Mouse (Mus musculus): ENCODE measurements at regions not wholly inside any gene's neighbourhood (a gene's known extent, or its start where the extent isn't known, plus 50 kb on each side); places are given as distances from the start of the nearest gene placed in this dataset.

DNA sequence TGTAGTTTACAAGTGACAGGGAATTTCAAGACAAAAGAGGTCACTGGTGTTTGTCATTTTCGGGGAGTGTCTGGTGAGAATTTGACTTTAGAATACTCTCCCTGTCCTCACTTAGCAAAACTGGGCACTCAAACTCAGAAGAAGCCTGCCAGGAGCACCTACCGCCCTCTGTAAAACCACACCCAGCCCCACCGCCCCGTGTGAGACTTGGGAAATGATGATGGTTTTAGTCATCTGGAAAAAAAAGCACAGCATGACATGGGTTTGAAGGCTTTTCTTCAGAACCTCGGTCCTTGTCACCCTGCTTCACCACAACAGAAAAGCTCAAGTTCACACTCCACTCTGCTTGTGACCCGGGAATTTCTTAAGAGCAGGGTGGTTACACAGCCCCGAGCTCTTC, 210.4 kb upstream of the Spdye4c start:
- no peaks in the 10 kb centered on the region for H3K36me3 ChIP-seq (replicated peaks)
- WGBS, result 42% methylated on average over 7 of the region's 7 CpGs
- no peak overlapping the region for H3K4me3 ChIP-seq (replicated peaks)
- no peak overlapping the region for H3K9ac ChIP-seq
- no peak overlapping the region for H3K4me2 ChIP-seq
- no peak for ATAC-seq (ENCODE audit: low FRiP score)
- H3K27me3 ChIP-seq, result peaks cover 16% of the 10 kb centered on the region
- H3K9me3 ChIP-seq, result no peaks in the 10 kb centered on the region
- no peak overlapping the region for H3K27ac ChIP-seq
- peaks cover 19% of the 10 kb centered on the region for H3K4me1 ChIP-seq

GRCm38 (mm10) chr2:128381684-128382205, 209.3 kb upstream of the Spdye4c start:
- peaks cover 16% of the 10 kb centered on the region for H3K27me3 ChIP-seq
- no peak overlapping the region for H3K4me3 ChIP-seq (replicated peaks)
- no peak for ATAC-seq (ENCODE audit: low FRiP score)
- 75% methylated on average over 5 of the region's 5 CpGs for WGBS
- H3K9me3 ChIP-seq, result no peaks in the 10 kb centered on the region
- H3K36me3 ChIP-seq (replicated peaks), result no peaks in the 10 kb centered on the region
- no peak overlapping the region for H3K27ac ChIP-seq
- peaks cover 19% of the 10 kb centered on the region for H3K4me1 ChIP-seq
- no peak overlapping the region for H3K4me2 ChIP-seq
- no peak overlapping the region for H3K9ac ChIP-seq

DNA sequence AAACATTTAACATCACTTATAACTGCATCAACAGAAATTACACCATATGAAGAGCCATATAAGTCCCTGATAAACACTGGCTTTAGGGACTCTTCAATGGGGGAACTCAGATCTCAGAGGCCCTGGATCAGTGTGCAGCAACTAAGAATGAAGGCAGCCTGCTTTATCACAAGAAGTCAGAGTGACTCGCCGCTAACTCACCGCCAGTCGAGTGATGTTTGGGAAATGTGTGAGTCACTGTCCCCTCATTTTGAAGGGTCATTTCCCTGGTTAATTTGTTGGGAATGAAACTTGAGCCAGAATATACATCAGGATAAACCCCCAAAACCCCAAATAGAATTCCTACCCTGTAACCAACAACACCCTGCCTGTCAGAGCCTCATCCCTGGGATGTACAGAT, 208.5 kb upstream of the Spdye4c start:
- no peak for ATAC-seq (ENCODE audit: low FRiP score)
- H3K9me3 ChIP-seq, result no peaks in the 10 kb centered on the region
- peaks cover 19% of the 10 kb centered on the region for H3K4me1 ChIP-seq
- no peak overlapping the region for H3K4me3 ChIP-seq (replicated peaks)
- H3K9ac ChIP-seq, result no peak overlapping the region
- H3K27me3 ChIP-seq, result peaks cover 16% of the 10 kb centered on the region
- no peak overlapping the region for H3K27ac ChIP-seq
- H3K4me2 ChIP-seq, result no peak overlapping the region
- H3K36me3 ChIP-seq (replicated peaks), result no peaks in the 10 kb centered on the region
- WGBS, result 85% methylated on average over 4 of the region's 4 CpGs

- no peaks in the 10 kb centered on the region for H3K36me3 ChIP-seq (replicated peaks)
- no peak overlapping the region for H3K27ac ChIP-seq
- no peak overlapping the region for H3K9ac ChIP-seq
- peaks cover 20% of the 10 kb centered on the region for H3K27me3 ChIP-seq
- no peaks in the 10 kb centered on the region for H3K9me3 ChIP-seq
- H3K4me1 ChIP-seq, result peaks cover 25% of the 10 kb centered on the region
- no peak overlapping the region for H3K4me2 ChIP-seq
- ATAC-seq (ENCODE audit: low FRiP score), result no peak
- no peak overlapping the region for H3K4me3 ChIP-seq (replicated peaks)
- WGBS, result 87% methylated on average over 10 of the region's 10 CpGs
Measured at GRCm38 (mm10) chr2:128384612-128385011, 206.4 kb upstream of the Spdye4c start.

DNA sequence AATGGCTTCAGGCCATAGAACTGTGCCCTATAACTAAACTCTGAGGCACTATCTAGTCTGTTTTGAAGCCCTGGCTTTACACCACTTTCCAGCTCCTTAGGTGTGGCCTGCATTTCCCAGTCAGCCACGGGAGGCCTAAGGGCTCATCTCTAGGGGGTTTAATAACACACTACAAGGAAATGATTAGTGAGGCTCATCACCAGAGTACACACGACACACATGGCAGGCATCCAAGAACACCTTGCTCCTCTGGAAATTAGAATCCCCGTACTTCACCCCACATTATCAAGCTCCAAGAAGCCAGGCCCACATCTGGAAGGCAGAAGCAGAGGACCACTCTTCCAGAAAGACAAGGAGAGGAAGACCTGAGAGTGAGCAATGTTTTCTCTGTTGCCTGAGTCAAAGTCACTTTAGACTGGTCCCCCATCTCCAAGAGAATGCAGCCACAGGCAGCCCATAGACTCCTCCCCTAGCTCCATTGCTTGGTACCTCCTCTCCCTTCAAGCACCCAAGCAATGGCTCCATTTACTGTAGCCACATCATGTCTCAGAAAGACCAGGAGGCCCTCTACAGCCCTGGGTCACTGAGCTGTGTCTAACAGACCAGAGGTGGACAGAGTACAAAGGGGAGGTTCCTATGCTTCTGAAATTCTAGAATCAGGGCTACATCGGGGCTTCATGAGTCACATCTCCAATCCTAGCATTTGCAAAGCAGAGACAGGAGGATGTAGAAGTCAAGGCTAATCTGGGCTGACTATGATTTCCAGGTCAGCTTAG, 204.0 kb upstream of the Spdye4c start:
- Histone ChIP-seq H3K4me1 (peaks cover 20% of the 10 kb centered on the region), H3K4me2 (no peak overlapping the region), H3K4me3 (replicated peaks) (no peak overlapping the region), H3K9me3 (no peaks in the 10 kb centered on the region), H3K9ac (no peak overlapping the region), H3K36me3 (replicated peaks) (no peaks in the 10 kb centered on the region), H3K27ac (no peak overlapping the region), H3K27me3 (peaks cover 18% of the 10 kb centered on the region)
- 76% methylated on average over 4 of the region's 4 CpGs for WGBS
- no peak for ATAC-seq (ENCODE audit: low FRiP score)

GRCm38 (mm10) chr2:128387851-128388471, 203.0 kb upstream of the Spdye4c start:
- H3K27ac ChIP-seq, result no peak overlapping the region
- WGBS, result 84% methylated on average over 8 of the region's 8 CpGs
- no peak overlapping the region for H3K4me2 ChIP-seq
- peaks cover 26% of the 10 kb centered on the region for H3K4me1 ChIP-seq
- no peaks in the 10 kb centered on the region for H3K36me3 ChIP-seq (replicated peaks)
- peaks cover 19% of the 10 kb centered on the region; the same call in 1 of the 2 replicates for H3K27me3 ChIP-seq
- no peaks in the 10 kb centered on the region for H3K9me3 ChIP-seq
- no peak overlapping the region for H3K9ac ChIP-seq
- no peak overlapping the region for H3K4me3 ChIP-seq (replicated peaks)
- no peak for ATAC-seq (ENCODE audit: low FRiP score)

GRCm38 (mm10) chr2:128388883-128389470, 202.0 kb upstream of the Spdye4c start:
- H3K27ac ChIP-seq, result no peak overlapping the region
- no peaks in the 10 kb centered on the region for H3K36me3 ChIP-seq (replicated peaks)
- peaks cover 29% of the 10 kb centered on the region for H3K4me1 ChIP-seq
- no peak for ATAC-seq (ENCODE audit: low FRiP score)
- no peak overlapping the region for H3K4me2 ChIP-seq
- H3K27me3 ChIP-seq, result peaks cover 27% of the 10 kb centered on the region; the same call in 1 of the 2 replicates
- H3K9ac ChIP-seq, result no peak overlapping the region
- 19% methylated on average over 7 of the region's 7 CpGs for WGBS
- H3K4me3 ChIP-seq (replicated peaks), result no peak overlapping the region
- no peaks in the 10 kb centered on the region for H3K9me3 ChIP-seq

DNA sequence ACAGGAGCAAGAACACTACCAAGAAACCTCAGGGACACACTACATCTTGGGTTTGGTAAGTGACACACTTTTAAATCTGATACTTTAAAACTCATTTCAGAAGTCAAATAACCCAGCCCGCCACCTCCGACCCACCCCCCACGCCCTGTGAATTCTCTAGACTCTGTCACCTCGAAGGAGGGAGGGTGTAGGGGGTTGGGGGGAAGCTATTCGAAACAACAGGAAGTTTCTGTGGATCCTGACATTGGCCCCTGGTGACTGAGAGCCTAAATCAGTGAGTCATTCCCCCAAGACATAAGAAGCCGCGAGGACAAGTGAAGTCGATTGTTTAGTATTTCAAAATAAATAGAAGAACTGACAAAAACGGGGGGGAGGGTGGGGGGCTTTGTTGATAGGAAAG, 198.7 kb upstream of the Spdye4c start:
- peaks cover 25% of the 10 kb centered on the region for H3K4me1 ChIP-seq
- H3K4me3 ChIP-seq (replicated peaks), result no peak overlapping the region
- H3K4me2 ChIP-seq, result peak overlapping the region; percentile 16; the same call in 1 of the 2 replicates
- H3K9ac ChIP-seq, result no peak overlapping the region
- 10% methylated on average over 9 of the region's 9 CpGs for WGBS
- ATAC-seq (ENCODE audit: low FRiP score), result no peak
- no peak overlapping the region for H3K27ac ChIP-seq
- H3K9me3 ChIP-seq, result no peaks in the 10 kb centered on the region
- H3K27me3 ChIP-seq, result peaks cover 41% of the 10 kb centered on the region
- H3K36me3 ChIP-seq (replicated peaks), result no peaks in the 10 kb centered on the region

DNA sequence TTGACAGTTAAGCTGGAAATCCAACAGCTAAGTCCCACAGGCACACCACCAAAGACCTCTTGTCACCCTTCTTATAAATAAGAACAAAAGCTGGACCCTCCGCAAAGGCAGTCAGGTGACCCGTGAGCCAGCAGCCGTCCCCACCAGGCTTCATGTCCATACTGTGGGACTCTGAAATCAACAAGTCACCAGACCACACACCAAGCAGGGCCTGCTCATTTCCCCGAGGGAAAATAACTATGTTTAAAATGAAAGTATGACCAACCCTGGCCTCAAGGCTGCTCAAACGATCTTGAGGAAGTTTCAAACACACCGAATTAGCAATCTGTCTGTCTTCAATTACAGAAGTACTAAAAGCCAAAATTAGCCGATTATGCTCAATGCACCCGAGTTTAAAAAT, 197.6 kb upstream of the Spdye4c start:
- H3K27me3 ChIP-seq, result peaks cover 41% of the 10 kb centered on the region
- H3K4me2 ChIP-seq, result no peak overlapping the region
- no peaks in the 10 kb centered on the region for H3K9me3 ChIP-seq
- H3K27ac ChIP-seq, result no peak overlapping the region
- H3K36me3 ChIP-seq (replicated peaks), result no peaks in the 10 kb centered on the region
- H3K4me3 ChIP-seq (replicated peaks), result no peak overlapping the region
- no peak for ATAC-seq (ENCODE audit: low FRiP score)
- H3K4me1 ChIP-seq, result peaks cover 25% of the 10 kb centered on the region
- no peak overlapping the region for H3K9ac ChIP-seq
- 26% methylated on average over 8 of the region's 8 CpGs for WGBS

GRCm38 (mm10) chr2:128393921-128394320, 197.1 kb upstream of the Spdye4c start:
- Histone ChIP-seq H3K4me2 (no peak overlapping the region), H3K9ac (no peak overlapping the region), H3K36me3 (replicated peaks) (no peaks in the 10 kb centered on the region), H3K4me3 (replicated peaks) (no peak overlapping the region), H3K27ac (no peak overlapping the region), H3K4me1 (peaks cover 21% of the 10 kb centered on the region), H3K27me3 (peaks cover 39% of the 10 kb centered on the region), H3K9me3 (no peaks in the 10 kb centered on the region)
- WGBS, result 78% methylated on average over 5 of the region's 5 CpGs
- ATAC-seq (ENCODE audit: low FRiP score), result no peak

DNA sequence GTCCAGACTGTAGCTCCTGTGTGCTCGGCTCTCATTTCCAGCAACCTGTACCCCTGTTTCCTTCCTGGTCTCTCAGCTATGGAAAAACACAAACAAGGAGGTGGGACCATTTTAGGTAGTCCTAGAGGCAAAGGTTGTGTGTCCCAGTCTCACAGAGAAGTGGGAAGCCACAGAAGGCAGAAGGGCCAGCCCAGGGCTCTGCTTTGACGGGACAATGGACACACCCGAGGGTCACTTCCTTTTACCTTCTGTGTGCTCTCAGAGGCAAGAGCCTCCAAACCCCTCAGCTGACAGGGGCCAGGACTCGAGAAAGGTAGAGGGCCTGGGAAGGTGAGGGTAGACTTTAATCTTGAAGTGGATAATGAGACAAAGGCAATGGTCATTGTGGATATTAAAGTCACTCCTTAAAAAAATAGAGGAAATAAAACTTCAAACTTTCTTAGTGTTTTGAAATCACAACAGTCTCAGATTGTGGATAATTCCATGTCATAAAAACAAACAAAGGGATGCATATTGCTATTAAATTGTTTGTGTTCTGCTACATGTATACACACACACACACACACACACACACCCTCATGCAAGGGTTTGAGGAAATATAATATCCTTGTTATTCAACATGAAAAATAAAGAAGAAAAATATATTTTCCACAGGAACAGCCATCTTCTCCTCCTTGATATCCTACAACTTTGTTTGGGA, 195.6 kb upstream of the Spdye4c start:
- Histone ChIP-seq H3K4me3 (replicated peaks) (no peak overlapping the region), H3K27me3 (peaks cover 27% of the 10 kb centered on the region), H3K36me3 (replicated peaks) (no peaks in the 10 kb centered on the region), H3K9me3 (no peaks in the 10 kb centered on the region), H3K27ac (no peak overlapping the region), H3K4me2 (no peak overlapping the region), H3K4me1 (peaks cover 15% of the 10 kb centered on the region), H3K9ac (no peak overlapping the region)
- 45% methylated on average over 4 of the region's 4 CpGs for WGBS
- no peak for ATAC-seq (ENCODE audit: low FRiP score)

DNA sequence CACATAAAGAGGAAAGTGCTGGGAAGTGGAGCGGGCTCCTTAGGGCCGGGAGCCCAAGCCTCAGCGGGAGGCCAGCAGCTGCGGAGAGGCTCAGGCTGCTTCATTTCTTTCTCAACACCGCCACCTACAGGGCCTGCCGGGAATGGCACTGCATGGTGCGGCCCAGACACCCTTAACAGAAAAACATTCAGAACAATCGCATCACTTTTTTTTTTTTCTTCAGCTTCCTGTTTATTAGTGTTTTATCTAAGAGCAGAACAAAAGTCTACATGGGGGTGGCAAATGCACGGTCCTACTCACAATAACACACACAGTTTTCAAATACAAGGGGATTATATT, 195.0 kb upstream of the Spdye4c start:
- WGBS, result 5% methylated on average over 9 of the region's 9 CpGs
- Histone ChIP-seq H3K36me3 (replicated peaks) (no peaks in the 10 kb centered on the region), H3K9me3 (no peaks in the 10 kb centered on the region), H3K4me1 (peaks cover 15% of the 10 kb centered on the region), H3K27me3 (peaks cover 25% of the 10 kb centered on the region), H3K4me2 (no peak overlapping the region), H3K4me3 (replicated peaks) (no peak overlapping the region), H3K9ac (no peak overlapping the region), H3K27ac (no peak overlapping the region)
- ATAC-seq (ENCODE audit: low FRiP score), result peak; percentile 87

Data from forebrain, embryonic 12.5 days (tissue).